Mouse (Mus musculus) ES-E14 (cell line): ENCODE data around the gene Tldc2.

Source experiments
- HCFC1 ChIP-seq: IDR thresholded peaks from 2 replicates; pipeline ENCODE4 v1.6.1; 2012; ENCODE audit warnings: low read length, inconsistent platforms, borderline replicate concordance; ENCODE audit not compliant: insufficient read depth
- ZC3H11A ChIP-seq: IDR thresholded peaks from 2 replicates; pipeline ENCODE4 v1.6.1; 2012; ENCODE audit warnings: low read depth, mild to moderate bottlenecking, inconsistent platforms, low read length, borderline replicate concordance
- ZNF384 ChIP-seq: IDR thresholded peaks from 2 replicates; pipeline ENCODE4 v1.6.1; 2012; ENCODE audit warnings: low read depth, low read length, inconsistent platforms

GRCm38 (mm10) chr2:157053124-157053523 lies 33.7 kb upstream of the Tldc2 start:
- TF ChIP-seq HCFC1 (no peak), ZNF384 (no peak), ZC3H11A (no peak)
